In genomic region chr10:116481917-116482316, GRCm38 (mm10) we compare ENCODE assay signal across 23 mouse cellular contexts. TPM values are rescaled to one million over a fixed set of nuclear protein-coding genes. Genes with fewer than 3 reads are reported as not detected.
DNase-seq lines count a peak whose midpoint lies in the region; ATAC-seq lines count a peak whose summit lies in the region.
"Had no signal": no experiment of that assay in that cellular context is flagged by ENCODE, and none has a peak within 500 bp of the region (broad histone marks: within the 10 kb centered on the region; RNA-seq: fewer than 3 reads in every experiment).

No protein-coding gene starts in this region.

- H3K27me3 ChIP-seq in liver, embryonic 12.5 days (replicated peaks), result no peaks in the 10 kb centered on the region
- H3K27me3 ChIP-seq in kidney, embryonic 15.5 days, result no peaks in the 10 kb centered on the region
- H3K27me3 ChIP-seq: embryonic facial prominence, embryonic 15.5 days; forebrain, embryonic 15.5 days; heart, embryonic 15.5 days had no signal

- DNase-seq in 3134 (ENCODE audit: extremely low read depth, insufficient read length, low spot score), result peak; percentile 16
- no peak for DNase-seq in adrenal gland, postnatal 10 days
- no peak for DNase-seq in gastrocnemius, adult 8-10 months (ENCODE audit: low spot score in 2 of 2)
- DNase-seq in testis, postnatal 14 days (ENCODE audit: low spot score), result no peak
- DNase-seq: adrenal gland, adult 8-10 months; cerebellum, adult 18-20 months; cerebellum, adult 9-11 months; embryo, embryonic 11 days; gastrocnemius, postnatal 10 days; heart, adult 2 months; heart, postnatal 14 days had no signal

- H3K27ac ChIP-seq in liver, embryonic 12.5 days, result no peak overlapping the region
- H3K27ac ChIP-seq in kidney, embryonic 15.5 days, result no peak overlapping the region
- H3K27ac ChIP-seq: embryonic facial prominence, embryonic 15.5 days; forebrain, embryonic 10.5 days; forebrain, embryonic 15.5 days; heart, adult 2 months; heart, embryonic 15.5 days; hindbrain, embryonic 14.5 days had no signal

- H3K4me3 ChIP-seq in liver, embryonic 12.5 days, result no peak overlapping the region
- H3K4me3 ChIP-seq in kidney, embryonic 15.5 days (replicated peaks), result no peak overlapping the region
- H3K4me3 ChIP-seq: embryonic facial prominence, embryonic 15.5 days; erythroblast, embryonic 14.5 days; forebrain, embryonic 10.5 days; forebrain, embryonic 15.5 days; heart, adult 2 months; heart, embryonic 15.5 days had no signal

- H3K9ac ChIP-seq in liver, embryonic 12.5 days, result no peak overlapping the region
- no peak overlapping the region for H3K9ac ChIP-seq in kidney, embryonic 15.5 days
- H3K9ac ChIP-seq: embryonic facial prominence, embryonic 15.5 days; forebrain, embryonic 15.5 days; heart, embryonic 15.5 days; hindbrain, embryonic 14.5 days had no signal

- WGBS in liver, embryonic 12.5 days (ENCODE audit: insufficient replicate concordance), result 41% methylated on average over 12 of the region's 12 CpGs
- WGBS in kidney, embryonic 15.5 days, result 89% methylated on average over 12 of the region's 12 CpGs

- peaks cover 2% of the 10 kb centered on the region; the same call in 1 of the 2 replicates for H3K9me3 ChIP-seq in liver, embryonic 12.5 days (replicated peaks)
- 0 out of 2 replicates have a peak, but pooled peaks cover 2% of the 10 kb centered on the region for H3K9me3 ChIP-seq in kidney, embryonic 15.5 days (replicated peaks)
- H3K9me3 ChIP-seq: embryonic facial prominence, embryonic 15.5 days; forebrain, embryonic 10.5 days; forebrain, embryonic 15.5 days; heart, embryonic 15.5 days had no signal

- H3K36me3 ChIP-seq in liver, embryonic 12.5 days, result peaks cover 40% of the 10 kb centered on the region
- H3K36me3 ChIP-seq in kidney, embryonic 15.5 days, result peaks cover 46% of the 10 kb centered on the region

- H3K4me1 ChIP-seq in liver, embryonic 12.5 days, result peaks cover 10% of the 10 kb centered on the region; the same call in 1 of the 2 replicates
- H3K4me1 ChIP-seq in kidney, embryonic 15.5 days, result no peaks in the 10 kb centered on the region
- H3K4me1 ChIP-seq: embryonic facial prominence, embryonic 15.5 days; forebrain, embryonic 10.5 days; forebrain, embryonic 15.5 days; heart, embryonic 15.5 days had no signal

- peak; percentile 76 for ATAC-seq in common myeloid progenitor, adult 5-6 weeks (replicated peaks; ENCODE audit: low read depth, poor library complexity, severe bottlenecking)
- peak; percentile 81 for ATAC-seq in liver, embryonic 12.5 days
- ATAC-seq in megakaryocyte progenitor cell, adult 5-6 weeks (replicated peaks; ENCODE audit: poor library complexity), result peak; percentile 94
- ATAC-seq in kidney, embryonic 15.5 days (replicated peaks; ENCODE audit: low FRiP score), result no peak
- ATAC-seq: forebrain, embryonic 15.5 days had no signal

- no peak overlapping the region for H3K4me2 ChIP-seq in liver, embryonic 12.5 days
- no peak overlapping the region for H3K4me2 ChIP-seq in kidney, embryonic 15.5 days
- H3K4me2 ChIP-seq: embryonic facial prominence, embryonic 15.5 days; forebrain, embryonic 15.5 days; heart, embryonic 11.5 days; heart, embryonic 15.5 days; hindbrain, embryonic 14.5 days had no signal

RNA-seq across cellular contexts. Expression of gene Kcnmb4, which starts 8.2 kb away (rescaled TPM):
- total RNA-seq in common myeloid progenitor, adult 5-6 weeks (2017), result 0.09 TPM in 1 of 2 replicates, not detected in the other
- 0.67 and 0.81 TPM in 2 replicates for polyA plus RNA-seq in liver, embryonic 12.5 days (2016; fragmentation: Nextera tagmentation; extraction: Ambion mirVana)
- total RNA-seq in megakaryocyte progenitor cell, adult 5-6 weeks (2015), result 0.15 TPM in 1 of 2 replicates, not detected in the other
- total RNA-seq in megakaryocyte progenitor cell, adult 5-6 weeks (2017), result not detected in 2 replicates
- total RNA-seq in adrenal gland, postnatal 10 days (2021), result 1 to 10 TPM; 6.2 to 6.3 TPM
- 4.6 and 5.6 TPM in 2 replicates for polyA plus RNA-seq in kidney, embryonic 15.5 days (2015; fragmentation: Nextera tagmentation; extraction: Ambion mirVana)
- under 1 TPM in 2 of 4 experiments, not detected in 2; 0.21 to 0.22 TPM for total RNA-seq in gastrocnemius, adult 8-10 months (2022)
- total RNA-seq: hematopoietic stem cell, adult 5-6 weeks had no signal
- polyA plus RNA-seq: erythroblast, embryonic 14.5 days had no signal
